Mouse (Mus musculus): ENCODE results near the gene Camta2.

Camta2 gene

DNA sequence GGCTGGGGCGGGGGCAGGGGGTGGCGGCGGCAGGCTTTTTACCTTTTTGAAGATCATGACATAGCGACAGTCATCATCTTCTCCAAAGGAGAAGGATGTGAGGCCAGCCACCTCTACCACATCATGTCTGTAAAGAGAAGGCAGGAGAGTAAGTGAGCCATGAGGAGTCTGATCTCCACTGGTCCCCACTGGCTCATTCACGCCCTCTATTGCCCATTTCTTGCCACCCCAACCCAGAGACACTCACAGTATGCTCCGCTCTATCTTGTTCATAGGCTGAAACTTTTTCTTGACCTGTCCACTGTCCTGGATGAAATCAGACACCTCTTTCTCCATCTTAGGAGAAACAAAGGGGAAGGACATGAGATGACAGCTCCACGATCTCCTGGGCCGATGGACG, 23.2 kb downstream of the Camta2 start:
- peak; percentile 15 for DNase-seq (ENCODE audit: low read depth, low spot score)

GRCm38 (mm10) chr11:70663957-70664356, 23.9 kb downstream of the Camta2 start:
- no peak for DNase-seq (ENCODE audit: low read depth, low spot score)

GRCm38 (mm10) chr11:70663101-70663500, 24.8 kb downstream of the Camta2 start:
- no peak for DNase-seq (ENCODE audit: low read depth, low spot score)

DNA sequence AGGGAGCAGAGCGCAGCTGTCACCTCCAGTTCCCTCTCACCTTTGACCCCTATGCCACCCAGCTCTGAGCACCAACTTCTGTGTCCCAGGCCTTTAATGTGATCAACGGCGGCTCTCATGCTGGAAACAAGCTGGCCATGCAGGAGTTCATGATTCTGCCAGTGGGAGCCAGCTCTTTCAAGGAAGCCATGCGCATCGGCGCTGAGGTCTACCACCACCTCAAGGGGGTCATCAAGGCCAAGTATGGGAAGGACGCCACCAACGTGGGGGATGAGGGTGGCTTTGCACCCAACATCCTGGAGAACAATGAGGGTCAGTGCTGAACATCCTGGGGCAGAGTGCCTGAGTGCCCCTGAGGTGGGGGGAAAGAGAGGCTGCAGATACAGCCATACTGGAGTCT, 27.3 kb downstream of the Camta2 start:
- no peak for DNase-seq (ENCODE audit: low read depth, low spot score)

- DNase-seq (ENCODE audit: low read depth, low spot score) = no peak
These were observed 29.0 kb downstream of the Camta2 start for GRCm38 (mm10) chr11:70658942-70659341.

DNA sequence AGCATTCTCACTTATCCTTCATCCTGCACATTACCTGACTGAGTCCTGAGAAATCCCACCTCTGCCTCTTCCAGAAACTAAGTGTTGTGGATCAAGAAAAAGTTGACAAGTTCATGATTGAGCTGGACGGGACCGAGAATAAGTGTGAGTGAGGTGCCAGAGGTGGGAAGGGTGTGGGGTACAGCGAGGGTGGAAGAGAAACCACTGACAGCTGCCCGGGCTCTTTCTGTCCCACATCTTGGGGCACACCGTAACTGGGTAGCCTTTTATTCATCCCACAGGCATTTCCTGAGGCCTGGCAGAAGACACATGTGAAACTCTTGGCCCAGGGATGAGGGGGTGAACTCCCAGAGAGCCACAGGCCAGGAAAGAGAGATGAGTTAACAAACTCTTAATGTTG, 29.4 kb downstream of the Camta2 start:
- no peak for DNase-seq (ENCODE audit: low read depth, low spot score)

GRCm38 (mm10) chr11:70657991-70658390, 29.9 kb downstream of the Camta2 start:
- no peak for DNase-seq (ENCODE audit: low read depth, low spot score)

DNA sequence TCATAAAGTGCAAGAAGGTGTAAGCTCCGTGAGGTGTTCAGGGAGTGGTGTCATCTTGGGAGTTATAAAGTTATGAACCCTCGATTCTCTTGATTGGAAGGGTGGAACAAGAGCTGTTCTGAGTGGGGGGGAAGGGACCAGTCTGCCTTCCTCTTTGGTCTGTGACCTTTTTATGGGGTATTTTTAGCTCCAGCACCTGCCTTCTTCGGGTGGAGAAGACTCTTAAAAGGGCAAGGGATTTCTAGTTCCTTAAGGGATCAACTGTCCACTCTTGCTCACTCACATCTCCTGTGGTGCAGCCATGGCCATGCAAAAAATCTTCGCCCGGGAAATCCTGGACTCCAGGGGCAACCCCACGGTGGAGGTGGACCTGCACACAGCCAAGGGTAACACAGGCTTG, 30.3 kb downstream of the Camta2 start:
- DNase-seq (ENCODE audit: low read depth, low spot score) = peak; percentile 51

DNA sequence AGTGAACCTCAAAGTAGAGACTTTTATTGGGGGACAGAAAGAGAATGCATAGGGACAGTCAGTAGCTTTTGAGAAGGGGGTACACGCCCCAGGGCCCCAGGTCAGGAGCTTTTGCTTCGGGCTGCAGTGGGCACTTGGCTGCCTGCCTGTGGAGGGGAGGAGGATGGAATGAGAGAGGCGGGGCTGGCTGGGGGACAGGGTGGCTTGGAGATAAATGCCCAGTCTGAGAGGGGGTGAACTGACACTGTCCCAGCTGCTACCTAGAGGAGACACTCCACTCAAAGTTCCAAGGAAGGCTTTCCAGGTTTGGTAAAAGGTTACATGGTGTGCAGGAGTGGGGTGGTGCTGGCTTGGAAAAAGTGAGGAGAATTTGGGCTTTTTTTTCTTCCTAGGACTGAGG, 30.9 kb downstream of the Camta2 start, which contains the start of gene Eno3:
Gene Eno3, plus strand, starts transcription at position 239 of the 400 bp plus-strand sequence.
- no peak for DNase-seq (ENCODE audit: low read depth, low spot score)

DNA sequence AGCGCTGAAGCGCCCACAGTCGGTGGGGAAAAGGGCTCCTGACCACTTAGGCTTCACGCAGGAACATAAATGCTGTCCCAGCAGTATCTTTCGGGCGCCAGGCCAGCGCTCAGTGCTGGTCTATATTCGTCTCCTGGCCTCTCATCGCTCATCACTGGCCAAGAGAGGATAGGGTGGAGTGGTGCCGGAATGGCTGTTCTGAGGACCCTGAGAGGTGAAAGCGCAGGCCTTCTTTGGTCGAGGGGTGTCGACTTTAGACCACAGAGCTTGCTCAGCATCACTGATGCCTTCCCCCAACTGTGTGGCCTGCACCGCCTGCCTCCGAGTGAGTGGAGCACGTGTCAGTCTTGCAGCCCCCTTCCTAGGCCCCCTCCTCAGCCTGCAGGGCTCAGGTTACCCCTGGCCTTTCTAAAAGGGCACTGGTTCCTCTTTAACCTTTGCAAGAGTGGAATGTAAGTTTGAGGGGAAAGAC, 31.4 kb downstream of the Camta2 start:
- DNase-seq (ENCODE audit: low read depth, low spot score) = peak; percentile 75

- DNase-seq (ENCODE audit: low read depth, low spot score) = peak; percentile 92
These were observed 32.1 kb downstream of the Camta2 start for GRCm38 (mm10) chr11:70655571-70656455.

- DNase-seq (ENCODE audit: low read depth, low spot score) = peak; percentile 92
These were observed 32.9 kb downstream of the Camta2 start for GRCm38 (mm10) chr11:70654923-70655570.

DNA sequence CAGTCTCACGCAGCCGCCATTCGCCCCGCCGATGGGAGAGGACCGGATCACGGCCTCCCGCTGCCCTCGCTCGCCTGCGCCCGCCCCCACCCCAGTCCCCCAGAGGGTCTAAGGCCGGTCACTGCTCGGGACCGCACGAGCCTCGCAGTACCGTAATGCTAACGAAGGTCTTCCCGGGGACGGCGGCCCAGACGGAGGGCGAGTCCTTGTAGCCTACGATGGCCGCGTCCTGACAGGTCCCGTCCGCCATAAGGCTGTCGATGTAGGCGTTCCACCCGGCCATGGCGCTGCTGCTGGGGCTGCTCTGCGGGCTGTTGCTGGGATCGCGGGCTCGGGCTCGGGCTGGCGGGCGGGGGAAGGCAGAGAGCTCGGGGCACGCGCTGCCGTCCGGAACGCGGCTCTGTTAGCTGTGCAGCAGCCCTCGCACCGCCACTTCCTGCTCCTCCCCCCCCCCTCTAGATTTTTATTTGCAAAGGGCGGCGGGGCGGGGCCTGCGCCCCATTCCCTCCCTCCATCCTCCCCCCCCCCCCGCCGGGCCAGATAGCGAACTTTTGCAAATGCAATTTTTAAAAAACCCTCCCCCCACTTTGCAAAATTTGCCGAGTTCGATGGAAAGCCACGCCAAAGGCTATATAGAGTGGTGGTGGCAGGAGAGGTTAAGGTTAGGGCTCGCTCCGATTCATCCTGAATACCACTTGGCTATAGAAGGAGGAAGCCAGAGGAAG, 33.5 kb downstream of the Camta2 start, which contains the start of gene Pfn1:
Gene Pfn1, minus strand, starts transcription at position 447 of the 725 bp plus-strand sequence.
- peak; percentile 94 for DNase-seq (ENCODE audit: low read depth, low spot score)

GRCm38 (mm10) chr11:70653345-70654197, 34.3 kb downstream of the Camta2 start:
- DNase-seq (ENCODE audit: low read depth, low spot score) = peak; percentile 89

- DNase-seq (ENCODE audit: low read depth, low spot score) = no peak
These were observed 35.0 kb downstream of the Camta2 start for GRCm38 (mm10) chr11:70652884-70653344.

DNA sequence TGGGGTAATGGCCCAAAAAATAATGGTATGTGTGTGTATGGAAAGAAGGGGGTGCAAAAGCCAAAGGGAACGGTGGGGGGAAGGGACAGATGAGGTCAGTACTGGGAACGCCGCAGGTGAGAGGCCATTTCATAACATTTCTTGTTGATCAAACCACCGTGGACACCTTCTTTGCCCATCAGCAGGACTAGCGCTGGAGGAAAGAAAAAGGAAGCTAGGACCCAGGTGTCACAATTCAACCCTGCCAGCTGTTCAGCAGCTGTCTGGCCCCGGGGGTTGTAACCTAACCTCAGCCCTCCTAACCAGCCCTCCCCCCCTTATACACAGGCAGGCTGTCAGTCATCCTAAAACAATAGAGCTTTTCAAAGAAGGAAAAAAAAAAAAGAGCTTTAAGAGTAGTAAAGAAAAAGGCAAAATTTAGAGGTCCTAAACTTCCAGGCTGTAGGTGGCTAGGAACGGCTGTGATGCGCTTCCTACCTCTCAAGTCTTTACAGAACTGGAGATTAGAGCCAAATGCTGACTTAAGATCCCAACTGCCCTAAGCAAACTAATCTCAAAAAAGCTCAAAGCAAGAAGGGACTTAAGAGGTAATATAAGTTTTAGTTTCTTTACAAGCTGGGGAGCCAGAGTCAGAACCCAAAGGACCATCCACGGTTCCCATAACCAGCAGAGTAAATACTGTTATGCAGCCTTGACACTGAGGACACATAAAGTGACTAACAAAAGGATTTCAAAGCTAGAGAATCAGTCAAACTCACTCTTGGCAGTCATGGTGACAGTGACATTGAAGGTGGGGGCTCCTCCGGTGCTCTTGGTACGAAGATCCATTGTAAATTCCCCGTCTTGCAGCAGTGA, 35.6 kb downstream of the Camta2 start:
- peak; percentile 84 for DNase-seq (ENCODE audit: low read depth, low spot score)

GRCm38 (mm10) chr11:70651391-70651790, 36.5 kb downstream of the Camta2 start:
- DNase-seq (ENCODE audit: low read depth, low spot score) = peak; percentile 47

DNA sequence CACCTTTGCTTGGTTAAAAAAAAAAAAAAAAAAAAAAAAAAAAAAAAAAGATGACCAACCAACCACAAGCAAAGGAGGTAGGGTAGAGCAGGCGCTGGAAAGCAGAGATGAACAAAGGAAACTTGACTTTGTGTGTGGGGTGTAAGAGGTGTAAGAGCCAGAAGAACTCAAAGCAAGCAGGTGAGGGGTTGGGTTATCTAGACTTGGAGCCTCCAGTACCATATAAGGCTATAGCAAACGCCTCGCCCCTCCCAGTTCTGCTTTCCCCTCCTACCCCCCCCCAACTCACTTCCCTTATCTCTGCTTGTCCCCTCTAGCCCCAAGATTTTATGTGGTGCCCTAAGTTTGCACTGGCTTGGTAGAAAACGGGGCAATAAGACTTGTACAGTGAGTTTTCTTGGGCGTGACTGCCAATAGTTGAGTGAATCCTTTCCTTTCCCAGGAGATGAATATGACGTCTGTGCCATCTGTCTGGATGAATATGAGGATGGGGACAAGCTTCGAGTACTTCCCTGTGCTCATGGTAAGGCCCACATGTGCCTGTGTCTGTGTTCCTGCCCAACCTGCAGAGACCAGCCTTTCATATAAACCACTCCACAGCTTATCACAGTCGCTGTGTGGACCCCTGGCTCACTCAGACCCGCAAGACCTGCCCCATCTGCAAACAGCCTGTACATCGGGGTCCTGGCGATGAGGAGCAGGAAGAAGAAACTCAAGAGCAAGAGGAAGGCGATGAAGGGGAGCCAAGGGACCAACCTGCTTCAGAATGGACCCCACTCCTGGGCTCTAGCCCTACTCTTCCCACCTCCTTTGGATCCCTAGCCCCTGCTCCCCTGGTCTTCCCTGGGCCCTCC, 37.4 kb downstream of the Camta2 start:
- DNase-seq (ENCODE audit: low read depth, low spot score) = peak; percentile 91

GRCm38 (mm10) chr11:70649185-70649734, 38.6 kb downstream of the Camta2 start:
- no peak for DNase-seq (ENCODE audit: low read depth, low spot score)

Measured in A20 (cell line).